Mouse (Mus musculus) erythroblast, embryonic 14.5 days (primary cell): ENCODE data around the gene Tut4.

Experiments
- GATA1 ChIP-seq: IDR thresholded peaks from 2 replicates; pipeline ENCODE4 v1.6.1; 2012; ENCODE audit warnings: low read length, inconsistent platforms, mixed read lengths
- TAL1 ChIP-seq: IDR thresholded peaks from 3 replicates; pipeline ENCODE4 v1.6.1; 2012; ENCODE audit warnings: low read length, inconsistent platforms, mixed read lengths

DNA sequence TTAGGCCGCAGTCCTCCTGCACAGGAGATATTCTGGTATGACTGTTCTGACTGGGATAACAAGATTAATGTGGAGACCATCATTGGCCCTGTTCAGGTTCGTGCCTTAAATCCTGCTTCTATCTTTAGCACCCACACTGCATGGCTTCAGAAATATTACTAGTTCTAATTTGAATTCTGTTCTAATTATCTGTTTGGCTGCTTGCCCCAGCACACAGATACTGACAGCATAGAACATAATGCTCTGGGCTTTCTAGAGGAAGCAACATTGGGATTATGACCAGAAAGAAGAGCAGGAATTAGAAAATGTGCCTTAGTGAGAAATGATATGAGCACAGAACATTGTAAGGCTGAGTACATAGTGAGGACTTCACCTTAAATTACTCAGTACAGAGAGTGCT is 134.2 kb downstream of the Tut4 start:
- TF ChIP-seq GATA1, result no peak
- TF ChIP-seq TAL1, result no peak
